Mouse (Mus musculus): ENCODE data around the gene Dcaf5.
A peak's percentile ranks its signal among the peaks of the same experiment; 100 is the strongest.

DNA sequence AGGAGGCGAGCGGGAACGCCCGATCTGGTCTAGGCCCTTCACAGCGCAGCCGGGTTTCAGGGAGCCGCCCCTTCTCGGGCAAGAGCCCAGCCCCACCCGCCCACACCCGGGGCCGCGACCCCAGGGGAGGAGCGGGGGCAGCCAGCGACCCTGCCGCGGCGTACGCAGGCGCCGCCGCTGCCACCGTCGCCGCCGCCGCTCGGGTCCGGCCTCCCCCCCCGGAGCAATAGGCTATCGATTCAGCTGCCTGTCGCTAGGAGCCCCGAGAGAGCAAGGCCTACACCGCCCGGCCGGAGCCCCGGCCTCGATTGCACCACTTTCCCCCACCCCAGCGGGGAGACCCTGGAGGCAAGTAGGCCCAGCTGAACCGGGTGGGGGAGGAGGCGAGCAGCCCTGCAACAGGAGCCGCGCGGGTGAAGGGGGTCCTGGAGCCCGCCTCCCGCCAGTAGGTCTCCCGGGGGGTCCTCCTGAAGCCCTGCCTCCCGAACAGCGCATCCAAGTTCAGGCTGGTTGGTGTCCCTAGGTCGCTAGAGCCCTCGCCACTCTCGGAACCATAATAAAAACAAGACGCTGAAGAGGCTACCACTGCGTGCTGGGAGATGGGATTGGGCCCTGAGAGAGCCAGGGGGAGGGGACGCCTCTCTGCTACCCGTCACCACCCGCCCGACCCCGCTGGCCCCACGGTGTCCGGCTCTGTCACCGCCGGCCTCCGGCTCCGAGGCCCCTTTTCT is 1.3 kb downstream of the Dcaf5 start:
- TF ChIP-seq CTCF (IDR thresholded peaks at IDR 0.05; ENCODE audit: control insufficient read depth, insufficient read depth, low read length) = no peak
- peak; percentile 32; the same call in 1 of the 2 replicates for TF ChIP-seq POLR2A (IDR thresholded peaks at IDR 0.05; ENCODE audit: borderline replicate concordance, control insufficient read depth, low read depth, low read length)

Measured in bone marrow, adult 2 months (tissue).